Mouse (Mus musculus): ENCODE results near the gene Vax2. TPM values are rescaled to one million over a fixed set of nuclear protein-coding genes. Genes with fewer than 3 reads are reported as not detected.
A peak's percentile ranks its signal among the peaks of the same experiment; 100 is the strongest.

The Vax2 gene
- polyA plus RNA-seq, 1 experiment from 2014 or later, result not detected

- Histone ChIP-seq H3K4me3 (ENCODE audit: low read length) (no peak overlapping the region), H3K9me3 (ENCODE audit: control insufficient read depth, low read length) (no peaks in the 10 kb centered on the region), H3K4me1 (ENCODE audit: control insufficient read depth, insufficient read depth, low read depth, low read length) (no peaks in the 10 kb centered on the region), H3K4me2 (ENCODE audit: low read length) (no peak overlapping the region), H3K36me3 (ENCODE audit: control insufficient read depth, insufficient read depth, low read length) (no peaks in the 10 kb centered on the region), H3K27me3 (replicated peaks; ENCODE audit: control insufficient read depth, insufficient read depth, low read length) (no peaks in the 10 kb centered on the region; the same call in 1 of the 2 replicates), H3K9ac (ENCODE audit: low read depth, low read length) (no peak overlapping the region), H3K27ac (ENCODE audit: low read depth, low read length) (no peak overlapping the region)
- ATAC-seq, result no peak
- 57% methylated on average over 5 of the region's 5 CpGs for WGBS
Observed at GRCm38 (mm10) chr6:83743212-83743611, 32.1 kb downstream of the Vax2 start.

- WGBS, result 72% methylated on average over 5 of the region's 5 CpGs
Observed at GRCm38 (mm10) chr6:83744126-83744525, 33.1 kb downstream of the Vax2 start.

DNA sequence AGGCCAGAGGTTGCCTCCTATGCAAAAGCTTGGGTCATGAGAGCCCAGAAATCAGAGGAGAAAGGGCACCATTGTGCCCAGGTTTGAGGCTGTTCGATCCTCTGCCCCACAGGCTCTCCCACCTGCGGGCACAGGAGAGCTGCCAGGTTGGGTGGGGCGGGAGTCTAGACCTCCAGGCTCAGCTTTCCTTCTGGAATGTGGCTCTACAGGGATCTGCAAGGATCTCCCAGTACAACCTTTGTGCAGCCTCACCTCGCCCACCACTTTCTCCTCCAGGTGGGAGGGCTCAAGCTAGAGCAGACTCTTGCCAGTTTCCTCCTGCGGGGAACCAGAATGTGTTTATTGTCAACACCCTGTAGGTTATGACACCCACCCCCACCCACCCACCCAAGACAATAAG, 33.5 kb downstream of the Vax2 start:
- Histone ChIP-seq H3K4me2 (ENCODE audit: low read length) (no peak overlapping the region), H3K27me3 (replicated peaks; ENCODE audit: control insufficient read depth, insufficient read depth, low read length) (no peaks in the 10 kb centered on the region; the same call in 1 of the 2 replicates)

More at GRCm38 (mm10) chr6:83744126-83744525, 33.1 kb downstream of the Vax2 start:
- no peak overlapping the region for H3K9ac ChIP-seq (ENCODE audit: low read depth, low read length)
- H3K27me3 ChIP-seq (replicated peaks; ENCODE audit: control insufficient read depth, insufficient read depth, low read length), result no peaks in the 10 kb centered on the region; the same call in 1 of the 2 replicates
- H3K4me2 ChIP-seq (ENCODE audit: low read length), result no peak overlapping the region
- no peak overlapping the region for H3K4me3 ChIP-seq (ENCODE audit: low read length)
- H3K27ac ChIP-seq (ENCODE audit: low read depth, low read length), result no peak overlapping the region
- no peaks in the 10 kb centered on the region for H3K4me1 ChIP-seq (ENCODE audit: control insufficient read depth, insufficient read depth, low read depth, low read length)
- H3K9me3 ChIP-seq (ENCODE audit: control insufficient read depth, low read length), result no peaks in the 10 kb centered on the region
- H3K36me3 ChIP-seq (ENCODE audit: control insufficient read depth, insufficient read depth, low read length), result no peaks in the 10 kb centered on the region
- no peak for ATAC-seq

DNA sequence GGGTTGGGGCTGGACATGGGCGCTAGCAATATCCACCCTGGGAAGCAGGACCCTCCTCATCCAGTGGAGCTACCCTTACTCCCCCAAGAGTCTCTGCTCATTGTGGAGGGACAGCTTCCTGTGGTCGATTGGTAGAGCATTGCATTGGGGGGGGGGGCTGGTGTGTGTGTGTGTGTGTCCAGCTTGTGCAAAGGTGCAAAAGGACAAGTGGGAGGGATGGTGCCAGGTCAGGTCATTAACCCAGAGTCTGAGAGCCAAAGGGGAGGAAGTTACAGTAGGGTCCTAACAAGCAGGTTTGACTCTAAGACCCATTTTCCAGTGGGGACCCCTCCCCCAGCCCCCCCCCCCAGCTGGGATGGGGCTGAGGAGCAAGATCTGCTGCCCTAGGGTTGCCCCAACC, 34.4 kb downstream of the Vax2 start:
- H3K36me3 ChIP-seq (ENCODE audit: control insufficient read depth, insufficient read depth, low read length), result no peaks in the 10 kb centered on the region
- H3K9ac ChIP-seq (ENCODE audit: low read depth, low read length), result no peak overlapping the region
- no peaks in the 10 kb centered on the region for H3K9me3 ChIP-seq (ENCODE audit: control insufficient read depth, low read length)
- no peak overlapping the region for H3K4me2 ChIP-seq (ENCODE audit: low read length)
- H3K4me3 ChIP-seq (ENCODE audit: low read length), result no peak overlapping the region
- WGBS, result 54% methylated on average over 2 of the region's 2 CpGs
- ATAC-seq, result no peak
- H3K4me1 ChIP-seq (ENCODE audit: control insufficient read depth, insufficient read depth, low read depth, low read length), result no peaks in the 10 kb centered on the region
- no peak overlapping the region for H3K27ac ChIP-seq (ENCODE audit: low read depth, low read length)
- no peaks in the 10 kb centered on the region; the same call in 1 of the 2 replicates for H3K27me3 ChIP-seq (replicated peaks; ENCODE audit: control insufficient read depth, insufficient read depth, low read length)

More for the DNA sequence above, 33.5 kb downstream of the Vax2 start:
- Histone ChIP-seq H3K27ac (ENCODE audit: low read depth, low read length) (no peak overlapping the region), H3K9me3 (ENCODE audit: control insufficient read depth, low read length) (no peaks in the 10 kb centered on the region), H3K4me3 (ENCODE audit: low read length) (no peak overlapping the region), H3K9ac (ENCODE audit: low read depth, low read length) (no peak overlapping the region), H3K4me1 (ENCODE audit: control insufficient read depth, insufficient read depth, low read depth, low read length) (no peaks in the 10 kb centered on the region), H3K36me3 (ENCODE audit: control insufficient read depth, insufficient read depth, low read length) (no peaks in the 10 kb centered on the region)
- 58% methylated on average over 5 of the region's 5 CpGs for WGBS
- ATAC-seq, result no peak

- 51% methylated on average over 3 of the region's 3 CpGs for WGBS
Observed at GRCm38 (mm10) chr6:83749286-83749685, 38.2 kb downstream of the Vax2 start.

DNA sequence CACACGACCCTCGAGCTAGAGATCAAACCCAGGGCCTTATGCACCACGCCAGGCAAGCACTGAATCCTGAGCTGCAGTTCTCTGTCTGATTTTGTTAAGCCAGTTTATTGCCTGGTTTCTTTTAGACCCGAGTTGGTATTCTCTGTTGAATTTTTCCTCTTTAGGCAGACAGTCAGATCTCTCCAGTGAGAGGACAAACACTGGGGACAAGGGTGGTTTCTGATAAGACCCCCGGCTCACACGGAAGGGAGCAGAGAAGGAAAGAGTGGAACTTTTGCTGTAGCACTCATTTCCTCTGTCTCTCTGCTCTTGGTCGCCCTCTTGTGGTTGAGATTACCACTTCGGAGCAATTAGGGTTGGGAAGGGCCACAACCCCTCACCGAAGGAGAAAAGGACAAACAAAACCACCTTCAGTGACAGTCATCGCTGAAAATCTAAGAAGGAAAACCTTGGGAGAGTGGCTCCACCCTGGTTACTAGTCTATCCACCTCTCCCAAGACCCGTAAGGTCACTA, 39.2 kb downstream of the Vax2 start:
- Histone ChIP-seq H3K4me1 (ENCODE audit: control insufficient read depth, insufficient read depth, low read depth, low read length) (no peaks in the 10 kb centered on the region), H3K4me3 (ENCODE audit: low read length) (no peak overlapping the region), H3K9me3 (ENCODE audit: control insufficient read depth, low read length) (no peaks in the 10 kb centered on the region), H3K36me3 (ENCODE audit: control insufficient read depth, insufficient read depth, low read length) (no peaks in the 10 kb centered on the region), H3K4me2 (ENCODE audit: low read length) (no peak overlapping the region), H3K27me3 (replicated peaks; ENCODE audit: control insufficient read depth, insufficient read depth, low read length) (no peaks in the 10 kb centered on the region; the same call in 1 of the 2 replicates), H3K9ac (ENCODE audit: low read depth, low read length) (no peak overlapping the region), H3K27ac (ENCODE audit: low read depth, low read length) (no peak overlapping the region)
- WGBS, result 9% methylated on average over 11 of the region's 11 CpGs
- ATAC-seq, result no peak

More at GRCm38 (mm10) chr6:83749286-83749685, 38.2 kb downstream of the Vax2 start:
- no peak overlapping the region for H3K9ac ChIP-seq (ENCODE audit: low read depth, low read length)
- H3K9me3 ChIP-seq (ENCODE audit: control insufficient read depth, low read length), result no peaks in the 10 kb centered on the region
- no peak overlapping the region for H3K4me2 ChIP-seq (ENCODE audit: low read length)
- no peaks in the 10 kb centered on the region for H3K36me3 ChIP-seq (ENCODE audit: control insufficient read depth, insufficient read depth, low read length)
- H3K4me3 ChIP-seq (ENCODE audit: low read length), result no peak overlapping the region
- no peak for ATAC-seq
- no peaks in the 10 kb centered on the region for H3K4me1 ChIP-seq (ENCODE audit: control insufficient read depth, insufficient read depth, low read depth, low read length)
- no peak overlapping the region for H3K27ac ChIP-seq (ENCODE audit: low read depth, low read length)
- H3K27me3 ChIP-seq (replicated peaks; ENCODE audit: control insufficient read depth, insufficient read depth, low read length), result no peaks in the 10 kb centered on the region; the same call in 1 of the 2 replicates

GRCm38 (mm10) chr6:83756051-83756450, 45.0 kb downstream of the Vax2 start:
- Histone ChIP-seq H3K36me3 (ENCODE audit: control insufficient read depth, insufficient read depth, low read length) (no peaks in the 10 kb centered on the region), H3K9me3 (ENCODE audit: control insufficient read depth, low read length) (no peaks in the 10 kb centered on the region), H3K4me2 (ENCODE audit: low read length) (no peak overlapping the region), H3K4me1 (ENCODE audit: control insufficient read depth, insufficient read depth, low read depth, low read length) (no peaks in the 10 kb centered on the region; the same call in 1 of the 2 replicates), H3K9ac (ENCODE audit: low read depth, low read length) (no peak overlapping the region), H3K4me3 (ENCODE audit: low read length) (no peak overlapping the region), H3K27me3 (replicated peaks; ENCODE audit: control insufficient read depth, insufficient read depth, low read length) (peaks cover 33% of the 10 kb centered on the region), H3K27ac (ENCODE audit: low read depth, low read length) (no peak overlapping the region)
- WGBS, result 70% methylated on average over 9 of the region's 9 CpGs
- ATAC-seq, result no peak

- Histone ChIP-seq H3K4me3 (ENCODE audit: low read length) (peak within 1 kb of the TSS; percentile 24), H3K9ac (ENCODE audit: low read depth, low read length) (peak within 1 kb of the TSS; percentile 35), H3K4me2 (ENCODE audit: low read length) (peak within 1 kb of the TSS; percentile 54), H3K9me3 (ENCODE audit: control insufficient read depth, low read length) (no peaks in the 10 kb centered on the region), H3K36me3 (ENCODE audit: control insufficient read depth, insufficient read depth, low read length) (no peaks in the 10 kb centered on the region), H3K27me3 (replicated peaks; ENCODE audit: control insufficient read depth, insufficient read depth, low read length) (peaks cover 62% of the 10 kb centered on the region), H3K27ac (ENCODE audit: low read depth, low read length) (no peak within 1 kb of the TSS), H3K4me1 (ENCODE audit: control insufficient read depth, insufficient read depth, low read depth, low read length) (peaks cover 5% of the 10 kb centered on the region)
- ATAC-seq, result no peak
- WGBS, result 30% methylated on average over 6 of the region's 6 CpGs
Observed at GRCm38 (mm10) chr6:83762344-83762743, 51.3 kb downstream of the Vax2 start, which contains the start of gene Ankrd53. Gene Ankrd53, plus strand, starts transcription at chr6:83762644.

GRCm38 (mm10) chr6:83762880-83763431, 51.9 kb downstream of the Vax2 start:
- 2% methylated on average over 35 of the region's 35 CpGs for WGBS
- no peak for ATAC-seq
- Histone ChIP-seq H3K4me1 (ENCODE audit: control insufficient read depth, insufficient read depth, low read depth, low read length) (peaks cover 5% of the 10 kb centered on the region), H3K9me3 (ENCODE audit: control insufficient read depth, low read length) (no peaks in the 10 kb centered on the region), H3K27me3 (replicated peaks; ENCODE audit: control insufficient read depth, insufficient read depth, low read length) (peaks cover 56% of the 10 kb centered on the region), H3K27ac (ENCODE audit: low read depth, low read length) (no peak overlapping the region), H3K9ac (ENCODE audit: low read depth, low read length) (peak overlapping the region; percentile 35), H3K36me3 (ENCODE audit: control insufficient read depth, insufficient read depth, low read length) (no peaks in the 10 kb centered on the region), H3K4me2 (ENCODE audit: low read length) (peak overlapping the region; percentile 54), H3K4me3 (ENCODE audit: low read length) (peak overlapping the region; percentile 24)
